Mouse (Mus musculus): ENCODE measurements around the gene Meig1. TPM values are rescaled to one million over a fixed set of nuclear protein-coding genes. Genes with fewer than 3 reads are reported as not detected.

Meig1 gene
- 0.29 TPM in 1 of 2 replicates, not detected in the other for polyA plus RNA-seq (2015; fragmentation: Nextera tagmentation; extraction: Ambion mirVana)

GRCm38 (mm10) chr2:3422548-3422947 is at the start of gene Meig1:
Gene Meig1 (minus strand): TSS chr2:3422648.
- Histone ChIP-seq H3K4me3 (ENCODE audit: low read length) (no peak within 1 kb of the TSS), H3K27ac (ENCODE audit: low read length) (no peak within 1 kb of the TSS), H3K36me3 (ENCODE audit: insufficient read depth, low read length) (no peaks in the 10 kb centered on the region), H3K4me1 (ENCODE audit: insufficient read depth, low read length) (peaks cover 12% of the 10 kb centered on the region), H3K9me3 (ENCODE audit: low read length) (no peaks in the 10 kb centered on the region), H3K4me2 (replicated peaks; ENCODE audit: low read depth, low read length) (peak within 1 kb of the TSS; percentile 94; the same call in 1 of the 2 replicates), H3K27me3 (ENCODE audit: insufficient read depth, low read length) (peaks cover 6% of the 10 kb centered on the region), H3K9ac (replicated peaks; ENCODE audit: low read length) (no peak within 1 kb of the TSS)
- no peak for ATAC-seq (ENCODE audit: low FRiP score, low TSS enrichment)
- 67% methylated on average over 3 of the region's 3 CpGs for WGBS

DNA sequence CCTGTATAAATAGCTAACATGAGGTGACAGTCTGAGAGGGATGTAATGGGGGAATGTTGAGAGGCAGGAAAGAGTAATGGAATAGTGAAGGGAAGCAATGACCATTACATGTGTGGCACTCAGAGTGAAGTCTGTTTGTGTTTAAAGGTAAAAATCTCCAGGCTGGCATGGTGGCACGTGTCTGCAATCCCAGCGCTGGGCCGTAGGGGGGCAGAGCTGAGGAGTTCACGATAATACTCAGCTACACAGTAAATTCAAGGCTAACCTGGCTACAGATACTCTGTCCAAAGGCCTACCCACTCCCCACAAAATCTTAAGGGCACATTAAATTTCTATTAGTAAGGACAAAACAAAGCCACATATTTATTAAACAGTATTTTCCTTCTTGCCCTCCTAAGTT is 34.1 kb upstream of the Meig1 start:
- no peak overlapping the region for H3K4me2 ChIP-seq (replicated peaks; ENCODE audit: low read depth, low read length)
- H3K9me3 ChIP-seq (ENCODE audit: low read length) = no peaks in the 10 kb centered on the region
- H3K9ac ChIP-seq (replicated peaks; ENCODE audit: low read length) = no peak overlapping the region
- WGBS = 83% methylated on average over 4 of the region's 4 CpGs
- H3K27me3 ChIP-seq (ENCODE audit: insufficient read depth, low read length) = no peaks in the 10 kb centered on the region
- no peak overlapping the region for H3K4me3 ChIP-seq (ENCODE audit: low read length)
- H3K27ac ChIP-seq (ENCODE audit: low read length) = no peak overlapping the region
- H3K4me1 ChIP-seq (ENCODE audit: insufficient read depth, low read length) = no peaks in the 10 kb centered on the region
- ATAC-seq (ENCODE audit: low FRiP score, low TSS enrichment) = no peak
- H3K36me3 ChIP-seq (ENCODE audit: insufficient read depth, low read length) = peaks cover 29% of the 10 kb centered on the region

GRCm38 (mm10) chr2:3453096-3453495 is 30.6 kb upstream of the Meig1 start:
- WGBS = 95% methylated on average over 3 of the region's 3 CpGs
- Histone ChIP-seq H3K9me3 (ENCODE audit: low read length) (no peaks in the 10 kb centered on the region), H3K9ac (replicated peaks; ENCODE audit: low read length) (no peak overlapping the region), H3K4me1 (ENCODE audit: insufficient read depth, low read length) (no peaks in the 10 kb centered on the region), H3K27me3 (ENCODE audit: insufficient read depth, low read length) (no peaks in the 10 kb centered on the region), H3K27ac (ENCODE audit: low read length) (no peak overlapping the region), H3K4me3 (ENCODE audit: low read length) (no peak overlapping the region), H3K4me2 (replicated peaks; ENCODE audit: low read depth, low read length) (no peak overlapping the region), H3K36me3 (ENCODE audit: insufficient read depth, low read length) (peaks cover 18% of the 10 kb centered on the region)
- ATAC-seq (ENCODE audit: low FRiP score, low TSS enrichment) = no peak

GRCm38 (mm10) chr2:3449431-3449830 is 27.0 kb upstream of the Meig1 start:
- Histone ChIP-seq H3K9ac (replicated peaks; ENCODE audit: low read length) (no peak overlapping the region), H3K4me1 (ENCODE audit: insufficient read depth, low read length) (0 out of 2 replicates have a peak, but pooled peaks cover 6% of the 10 kb centered on the region), H3K36me3 (ENCODE audit: insufficient read depth, low read length) (peaks cover 12% of the 10 kb centered on the region), H3K9me3 (ENCODE audit: low read length) (no peaks in the 10 kb centered on the region), H3K4me3 (ENCODE audit: low read length) (no peak overlapping the region), H3K27me3 (ENCODE audit: insufficient read depth, low read length) (no peaks in the 10 kb centered on the region), H3K27ac (ENCODE audit: low read length) (no peak overlapping the region), H3K4me2 (replicated peaks; ENCODE audit: low read depth, low read length) (no peak overlapping the region)
- 75% methylated on average over 2 of the region's 2 CpGs for WGBS
- ATAC-seq (ENCODE audit: low FRiP score, low TSS enrichment) = no peak

- ATAC-seq (ENCODE audit: low FRiP score, low TSS enrichment) = peak; percentile 43; the same call in 1 of the 2 replicates
- H3K4me1 ChIP-seq (ENCODE audit: insufficient read depth, low read length) = 0 out of 2 replicates have a peak, but pooled peaks cover 6% of the 10 kb centered on the region
- H3K27ac ChIP-seq (ENCODE audit: low read length) = no peak overlapping the region
- 39% methylated on average over 4 of the region's 4 CpGs for WGBS
- no peaks in the 10 kb centered on the region for H3K27me3 ChIP-seq (ENCODE audit: insufficient read depth, low read length)
- H3K9ac ChIP-seq (replicated peaks; ENCODE audit: low read length) = no peak overlapping the region
- H3K4me3 ChIP-seq (ENCODE audit: low read length) = no peak overlapping the region
- no peaks in the 10 kb centered on the region for H3K9me3 ChIP-seq (ENCODE audit: low read length)
- H3K36me3 ChIP-seq (ENCODE audit: insufficient read depth, low read length) = 0 out of 2 replicates have a peak, but pooled peaks cover 3% of the 10 kb centered on the region
- no peak overlapping the region for H3K4me2 ChIP-seq (replicated peaks; ENCODE audit: low read depth, low read length)
These were observed 23.5 kb upstream of the Meig1 start for GRCm38 (mm10) chr2:3445984-3446383.

GRCm38 (mm10) chr2:3444206-3444605 is 21.8 kb upstream of the Meig1 start:
- H3K9me3 ChIP-seq (ENCODE audit: low read length) = no peaks in the 10 kb centered on the region
- H3K27ac ChIP-seq (ENCODE audit: low read length) = no peak overlapping the region
- no peak overlapping the region for H3K4me2 ChIP-seq (replicated peaks; ENCODE audit: low read depth, low read length)
- 82% methylated on average over 7 of the region's 7 CpGs for WGBS
- H3K9ac ChIP-seq (replicated peaks; ENCODE audit: low read length) = no peak overlapping the region
- 0 out of 2 replicates have a peak, but pooled peaks cover 6% of the 10 kb centered on the region for H3K4me1 ChIP-seq (ENCODE audit: insufficient read depth, low read length)
- ATAC-seq (ENCODE audit: low FRiP score, low TSS enrichment) = no peak
- H3K36me3 ChIP-seq (ENCODE audit: insufficient read depth, low read length) = 0 out of 2 replicates have a peak, but pooled peaks cover 5% of the 10 kb centered on the region
- H3K4me3 ChIP-seq (ENCODE audit: low read length) = no peak overlapping the region
- H3K27me3 ChIP-seq (ENCODE audit: insufficient read depth, low read length) = no peaks in the 10 kb centered on the region

- Histone ChIP-seq H3K9ac (replicated peaks; ENCODE audit: low read length) (no peak overlapping the region), H3K36me3 (ENCODE audit: insufficient read depth, low read length) (0 out of 2 replicates have a peak, but pooled peaks cover 5% of the 10 kb centered on the region), H3K27ac (ENCODE audit: low read length) (no peak overlapping the region), H3K4me1 (ENCODE audit: insufficient read depth, low read length) (no peaks in the 10 kb centered on the region), H3K27me3 (ENCODE audit: insufficient read depth, low read length) (no peaks in the 10 kb centered on the region), H3K4me3 (ENCODE audit: low read length) (no peak overlapping the region), H3K4me2 (replicated peaks; ENCODE audit: low read depth, low read length) (no peak overlapping the region), H3K9me3 (ENCODE audit: low read length) (no peaks in the 10 kb centered on the region)
- no peak for ATAC-seq (ENCODE audit: low FRiP score, low TSS enrichment)
- WGBS = 66% methylated on average over 7 of the region's 7 CpGs
These were observed 15.5 kb upstream of the Meig1 start for GRCm38 (mm10) chr2:3437956-3438355.

GRCm38 (mm10) chr2:3435369-3436061 is 13.1 kb upstream of the Meig1 start:
- no peaks in the 10 kb centered on the region for H3K9me3 ChIP-seq (ENCODE audit: low read length)
- 60% methylated on average over 6 of the region's 6 CpGs for WGBS
- peak; percentile 61; the same call in 1 of the 2 replicates for ATAC-seq (ENCODE audit: low FRiP score, low TSS enrichment)

GRCm38 (mm10) chr2:3430956-3431355 is 8.5 kb upstream of the Meig1 start:
- Histone ChIP-seq H3K27me3 (ENCODE audit: insufficient read depth, low read length) (no peaks in the 10 kb centered on the region), H3K27ac (ENCODE audit: low read length) (no peak overlapping the region), H3K36me3 (ENCODE audit: insufficient read depth, low read length) (no peaks in the 10 kb centered on the region), H3K4me1 (ENCODE audit: insufficient read depth, low read length) (no peaks in the 10 kb centered on the region), H3K9me3 (ENCODE audit: low read length) (no peaks in the 10 kb centered on the region), H3K4me3 (ENCODE audit: low read length) (no peak overlapping the region), H3K4me2 (replicated peaks; ENCODE audit: low read depth, low read length) (no peak overlapping the region), H3K9ac (replicated peaks; ENCODE audit: low read length) (no peak overlapping the region)
- WGBS = 75% methylated on average over 9 of the region's 9 CpGs
- no peak for ATAC-seq (ENCODE audit: low FRiP score, low TSS enrichment)

More at GRCm38 (mm10) chr2:3435369-3436061, 13.1 kb upstream of the Meig1 start:
- Histone ChIP-seq H3K27me3 (ENCODE audit: insufficient read depth, low read length) (no peaks in the 10 kb centered on the region), H3K9ac (replicated peaks; ENCODE audit: low read length) (no peak overlapping the region), H3K4me2 (replicated peaks; ENCODE audit: low read depth, low read length) (no peak overlapping the region), H3K36me3 (ENCODE audit: insufficient read depth, low read length) (0 out of 2 replicates have a peak, but pooled peaks cover 3% of the 10 kb centered on the region), H3K27ac (ENCODE audit: low read length) (no peak overlapping the region), H3K4me1 (ENCODE audit: insufficient read depth, low read length) (no peaks in the 10 kb centered on the region), H3K4me3 (ENCODE audit: low read length) (no peak overlapping the region)

- Histone ChIP-seq H3K36me3 (ENCODE audit: insufficient read depth, low read length) (no peaks in the 10 kb centered on the region), H3K27me3 (ENCODE audit: insufficient read depth, low read length) (no peaks in the 10 kb centered on the region), H3K4me1 (ENCODE audit: insufficient read depth, low read length) (peaks cover 10% of the 10 kb centered on the region), H3K27ac (ENCODE audit: low read length) (no peak overlapping the region), H3K4me3 (ENCODE audit: low read length) (peak overlapping the region; percentile 65), H3K9me3 (ENCODE audit: low read length) (no peaks in the 10 kb centered on the region), H3K9ac (replicated peaks; ENCODE audit: low read length) (peak overlapping the region; percentile 65), H3K4me2 (replicated peaks; ENCODE audit: low read depth, low read length) (peak overlapping the region; percentile 94)
- WGBS = 11% methylated on average over 9 of the region's 10 CpGs
- no peak for ATAC-seq (ENCODE audit: low FRiP score, low TSS enrichment)
These were observed 2.1 kb upstream of the Meig1 start for GRCm38 (mm10) chr2:3424579-3424910.

Data from kidney, embryonic 16.5 days (tissue).